Comparison of ENCODE assay signal across 16 mouse cellular contexts in genomic region chr4:59287103-59287502, GRCm38 (mm10).
DNase-seq lines count a peak whose midpoint lies in the region; ATAC-seq lines count a peak whose summit lies in the region.
"Had no signal": no experiment of that assay in that cellular context is flagged by ENCODE, and none has a peak within 500 bp of the region (broad histone marks: within the 10 kb centered on the region; RNA-seq: fewer than 3 reads in every experiment).

No protein-coding gene starts in this region.

- peak; percentile 41 for ATAC-seq in inflammation-experienced regulatory T-cells, adult 6 months
- ATAC-seq: forebrain, embryonic 13.5 days; midbrain, embryonic 13.5 days had no signal

- DNase-seq in 416B (ENCODE audit: low read depth) (peak; percentile 42), A20 (ENCODE audit: low read depth, low spot score) (peak; percentile 63)
- peak; percentile 51 for DNase-seq in T-cell, adult 2 months (ENCODE audit: low spot score)
- DNase-seq in testis, postnatal 10 days (ENCODE audit: low spot score) = no peak
- DNase-seq in adrenal gland, adult 8-10 months = no peak
- no peak for DNase-seq in thymus, postnatal 25 days
- DNase-seq: adrenal gland, postnatal 14 days; cerebellum, adult 18-20 months; heart, adult 18-20 months; heart, postnatal 4 days; kidney, adult 2 months; right cerebral cortex, postnatal 25 days; thymus, adult 2 months had no signal

Comparison
In these comparisons a context has a peak if more than half of its experiments do, and no peak if none do; other contexts are left out.
1. DNase-seq: peak in 416B (single experiment), A20 (single experiment) and T-cell, adult 2 months (single experiment); none in testis, postnatal 10 days (single experiment), adrenal gland, adult 8-10 months (single experiment) and thymus, postnatal 25 days (single experiment).